Mouse (Mus musculus): ENCODE measurements at regions not wholly inside any gene's neighbourhood (a gene's known extent, or its start where the extent isn't known, plus 50 kb on each side); places are given as distances from the start of the nearest gene placed in this dataset.

DNA sequence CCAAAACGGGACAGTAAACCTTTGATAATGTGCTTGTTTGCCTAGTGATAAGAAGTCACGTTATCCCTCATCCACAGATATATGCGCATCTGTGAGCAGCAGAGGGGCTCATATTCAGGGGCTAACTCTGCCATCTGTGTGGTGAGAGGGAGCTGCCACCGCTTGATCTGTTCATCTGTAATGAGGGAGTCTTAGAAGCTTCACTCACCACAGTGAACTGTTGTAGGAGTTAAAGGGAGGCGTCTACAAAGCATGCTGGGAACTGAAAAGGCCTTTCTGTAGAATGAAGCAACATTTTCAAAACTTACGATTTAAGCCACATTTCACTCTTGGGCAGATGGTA lies 324.1 kb upstream of the 1700056E22Rik start:
- no peak for DNase-seq

- no peak for DNase-seq
These were observed 323.5 kb upstream of the 1700056E22Rik start for GRCm38 (mm10) chr1:184357474-184358225.

DNA sequence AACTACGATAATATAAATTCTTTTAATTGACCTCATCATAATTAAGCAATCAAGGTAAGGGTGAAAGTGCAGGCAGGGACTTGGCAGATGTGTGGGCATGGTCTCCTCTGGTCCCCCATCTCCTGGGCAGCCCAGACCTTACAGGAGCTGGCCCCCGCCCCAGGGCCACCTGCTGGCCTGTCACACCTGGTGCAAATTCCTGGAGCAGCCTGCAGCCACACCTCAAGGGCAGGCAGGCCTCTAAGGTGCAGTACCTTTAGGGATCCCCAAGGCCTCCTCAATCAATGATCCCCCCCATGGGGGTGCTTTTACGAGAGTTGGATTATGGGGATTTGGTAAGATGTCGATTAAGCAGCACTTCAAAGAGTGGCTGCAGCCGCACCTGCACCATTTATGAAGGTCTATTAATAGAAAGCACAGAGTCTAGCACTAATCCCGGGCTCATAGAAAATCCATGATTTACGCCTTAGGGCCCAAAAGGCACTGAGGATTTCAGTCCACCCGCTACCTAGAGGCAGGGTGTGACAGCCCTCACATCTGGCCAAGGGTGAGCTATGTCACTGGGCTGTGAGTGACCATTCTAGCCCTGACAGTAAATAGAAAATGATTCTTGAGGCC lies 319.8 kb upstream of the 1700056E22Rik start:
- no peak for DNase-seq

DNA sequence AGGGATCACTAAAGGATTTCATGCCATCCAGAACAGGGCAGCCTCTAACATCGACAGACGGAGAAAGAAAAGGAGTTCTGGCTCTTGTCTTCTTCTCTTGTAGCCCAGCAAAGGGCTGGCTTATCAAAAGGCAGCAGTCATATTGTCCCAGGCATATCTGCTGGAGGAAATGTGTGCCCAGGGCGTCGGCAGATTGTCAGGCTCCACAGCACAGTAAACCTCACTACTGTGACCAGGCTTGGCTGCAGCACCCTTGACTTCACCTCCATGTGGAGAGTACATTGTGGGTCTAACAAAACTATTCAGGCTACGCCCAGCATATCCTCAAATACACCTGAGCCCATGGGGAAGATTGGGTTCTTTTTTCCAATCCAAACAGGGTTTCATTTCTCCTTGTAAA lies 317.7 kb upstream of the 1700056E22Rik start:
- DNase-seq = no peak

GRCm38 (mm10) chr1:184344829-184345228 lies 310.7 kb upstream of the 1700056E22Rik start:
- no peak for DNase-seq

- DNase-seq = no peak
These were observed 301.9 kb upstream of the 1700056E22Rik start for GRCm38 (mm10) chr1:184335952-184336351.

- DNase-seq = no peak
These were observed 301.2 kb upstream of the 1700056E22Rik start for GRCm38 (mm10) chr1:184335281-184335680.

DNA sequence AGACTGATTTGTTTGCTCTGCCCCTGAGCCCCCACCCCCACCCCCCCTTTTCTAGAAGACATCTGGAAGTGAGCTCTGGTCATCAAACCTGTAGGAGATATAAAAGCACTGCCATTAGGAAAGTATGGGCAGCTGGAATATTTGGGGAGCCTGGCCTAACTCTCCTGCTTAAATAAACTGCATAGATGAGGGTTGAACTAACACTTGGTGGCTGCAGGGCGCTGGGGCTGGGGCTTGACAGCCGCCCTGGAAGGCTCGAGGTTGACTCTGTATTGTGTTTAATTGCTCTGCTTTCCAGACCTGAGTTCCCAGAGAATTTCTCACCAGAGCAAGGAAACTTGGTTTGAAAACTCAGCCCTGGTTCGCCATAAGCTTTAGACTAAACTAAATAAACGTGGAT lies 300.7 kb upstream of the 1700056E22Rik start:
- no peak for DNase-seq

DNA sequence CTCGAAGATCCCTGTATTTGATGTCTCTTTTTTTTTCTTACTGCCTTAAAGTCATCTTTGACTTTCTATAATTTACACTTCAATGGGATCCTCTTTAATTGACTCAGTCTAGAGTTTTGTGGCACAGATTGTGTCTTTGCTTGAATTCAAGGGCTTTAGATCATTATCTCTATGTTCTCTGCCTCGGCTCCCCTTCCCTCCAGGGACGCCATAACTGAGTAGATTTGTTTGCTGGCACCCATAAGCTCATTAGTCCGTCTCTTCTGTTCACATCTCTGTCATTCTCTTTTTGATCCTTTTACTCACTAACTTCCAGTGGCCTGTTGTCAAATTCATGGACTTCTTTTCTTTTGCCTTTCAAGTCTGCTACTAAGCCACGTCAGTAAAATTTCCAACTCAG lies 299.0 kb upstream of the 1700056E22Rik start:
- no peak for DNase-seq

DNA sequence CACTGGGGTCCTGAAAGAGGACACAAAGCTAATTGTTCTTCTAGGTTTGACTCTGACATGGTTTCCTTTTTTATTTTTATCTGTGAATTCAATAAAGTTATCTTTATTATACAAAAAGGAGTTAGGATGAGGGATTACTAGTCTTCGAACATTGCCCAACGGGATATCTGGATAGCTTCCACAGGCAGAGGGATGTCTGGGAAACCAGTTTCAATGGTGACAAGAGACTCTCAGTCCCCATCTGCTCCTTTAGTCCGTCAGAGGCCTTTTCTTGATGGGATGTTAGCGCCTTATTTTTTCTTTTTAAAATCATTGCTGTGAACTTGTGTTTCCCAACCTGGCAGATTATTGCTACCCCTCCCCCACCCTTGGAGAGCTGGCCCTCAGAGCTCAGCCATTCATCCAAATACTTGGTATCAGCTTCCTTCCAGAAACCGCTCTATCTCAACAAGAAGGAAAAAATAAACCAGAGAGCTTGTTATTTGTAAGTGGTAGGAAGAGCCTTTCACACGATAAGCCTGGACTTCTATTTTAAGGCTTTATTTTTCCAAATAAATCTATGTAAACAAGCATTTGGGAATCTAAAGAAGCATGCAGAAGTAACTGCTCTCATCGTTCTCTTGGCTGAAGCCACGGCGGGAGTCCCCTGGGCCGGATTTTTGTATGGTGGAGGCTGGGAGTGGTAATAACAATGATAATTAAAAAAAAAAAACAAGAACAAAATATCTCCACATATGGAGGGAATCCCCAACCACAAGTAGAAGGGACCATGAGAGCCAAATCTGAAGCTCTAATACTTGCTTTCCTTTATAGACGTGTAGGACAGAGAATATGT lies 296.6 kb upstream of the 1700056E22Rik start:
- DNase-seq = no peak

GRCm38 (mm10) chr1:184326191-184326590 lies 292.1 kb upstream of the 1700056E22Rik start:
- no peak for DNase-seq

- no peak for DNase-seq
These were observed 290.1 kb upstream of the 1700056E22Rik start for GRCm38 (mm10) chr1:184324234-184324633.

DNA sequence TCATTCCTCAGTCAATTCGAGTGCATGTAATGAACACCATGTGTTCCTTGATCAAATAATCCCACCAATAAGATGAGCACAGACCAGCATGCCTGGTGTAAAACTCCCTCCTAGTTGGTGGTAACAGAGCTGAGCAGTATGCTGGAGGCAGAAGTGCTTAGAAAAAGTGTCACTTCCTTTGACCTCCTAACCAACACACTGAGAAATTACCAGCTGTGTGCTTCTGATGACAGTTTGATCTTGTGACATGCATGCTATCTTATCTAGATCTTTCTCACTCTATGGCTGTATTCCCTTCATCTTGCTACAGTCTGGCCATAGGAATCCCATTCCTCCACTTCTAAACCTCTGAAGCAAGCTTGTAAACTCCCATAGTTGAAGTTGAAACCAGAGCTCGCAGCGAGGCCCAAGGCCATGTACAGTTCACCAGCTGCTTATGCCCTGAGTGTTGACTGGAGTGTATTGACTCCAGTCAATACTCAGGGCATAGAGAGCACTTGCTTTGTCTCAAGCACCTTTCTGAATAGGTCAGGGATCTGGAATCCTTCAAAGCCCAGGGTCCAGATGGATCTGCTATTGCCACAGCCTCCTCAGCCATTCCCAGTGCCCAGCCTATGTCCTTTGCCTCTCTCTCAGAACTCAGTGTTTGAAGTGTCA lies 286.5 kb upstream of the 1700056E22Rik start:
- no peak for DNase-seq

GRCm38 (mm10) chr1:184310185-184310815 lies 276.2 kb upstream of the 1700056E22Rik start:
- peak; percentile 2 to 16 for DNase-seq

- no peak for DNase-seq
These were observed 270.7 kb upstream of the 1700056E22Rik start for GRCm38 (mm10) chr1:184304813-184305212.

DNA sequence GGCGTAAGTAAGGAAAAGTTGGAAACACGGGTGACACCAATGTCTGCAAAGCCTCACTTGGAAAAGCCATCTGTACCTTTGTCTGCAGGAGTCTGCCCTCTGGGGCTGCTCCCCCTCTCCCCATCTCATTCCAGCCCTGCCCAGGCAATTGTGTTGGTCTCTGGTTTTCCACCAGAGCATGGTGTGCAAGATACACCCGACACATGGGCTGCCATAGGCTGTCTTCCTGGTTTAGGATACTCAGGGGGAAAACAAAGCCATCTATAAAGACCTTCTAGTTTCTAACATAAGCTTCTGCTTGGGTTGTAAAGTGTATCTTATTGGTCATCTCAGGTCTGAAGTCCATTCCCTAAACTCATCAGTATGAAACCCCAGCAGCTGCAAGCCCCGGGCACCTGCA lies 270.1 kb upstream of the 1700056E22Rik start:
- no peak for DNase-seq

- no peak for DNase-seq
These were observed 264.6 kb upstream of the 1700056E22Rik start for GRCm38 (mm10) chr1:184298701-184299100.

GRCm38 (mm10) chr1:184297001-184297740 lies 263.1 kb upstream of the 1700056E22Rik start:
- DNase-seq = no peak

GRCm38 (mm10) chr1:184291129-184291528 lies 257.0 kb upstream of the 1700056E22Rik start:
- no peak for DNase-seq

- no peak for DNase-seq
These were observed 255.8 kb upstream of the 1700056E22Rik start for GRCm38 (mm10) chr1:184289733-184290416.

- no peak for DNase-seq
These were observed 247.7 kb upstream of the 1700056E22Rik start for GRCm38 (mm10) chr1:184281768-184282167.

All from thymus, postnatal 36 days (tissue).